Mouse (Mus musculus) c-Kit-negative CD71-positive TER-119-positive erythroid progenitor cells, embryonic 14.5 days (primary cell): ENCODE data around the gene Exo5.

Experiments used
- DNase-seq: peaks from one replicate; pipeline ENCODE4 v3.0.0-alpha.2; 2013; ENCODE audit warnings: low read depth, low spot score

The Exo5 gene

DNA sequence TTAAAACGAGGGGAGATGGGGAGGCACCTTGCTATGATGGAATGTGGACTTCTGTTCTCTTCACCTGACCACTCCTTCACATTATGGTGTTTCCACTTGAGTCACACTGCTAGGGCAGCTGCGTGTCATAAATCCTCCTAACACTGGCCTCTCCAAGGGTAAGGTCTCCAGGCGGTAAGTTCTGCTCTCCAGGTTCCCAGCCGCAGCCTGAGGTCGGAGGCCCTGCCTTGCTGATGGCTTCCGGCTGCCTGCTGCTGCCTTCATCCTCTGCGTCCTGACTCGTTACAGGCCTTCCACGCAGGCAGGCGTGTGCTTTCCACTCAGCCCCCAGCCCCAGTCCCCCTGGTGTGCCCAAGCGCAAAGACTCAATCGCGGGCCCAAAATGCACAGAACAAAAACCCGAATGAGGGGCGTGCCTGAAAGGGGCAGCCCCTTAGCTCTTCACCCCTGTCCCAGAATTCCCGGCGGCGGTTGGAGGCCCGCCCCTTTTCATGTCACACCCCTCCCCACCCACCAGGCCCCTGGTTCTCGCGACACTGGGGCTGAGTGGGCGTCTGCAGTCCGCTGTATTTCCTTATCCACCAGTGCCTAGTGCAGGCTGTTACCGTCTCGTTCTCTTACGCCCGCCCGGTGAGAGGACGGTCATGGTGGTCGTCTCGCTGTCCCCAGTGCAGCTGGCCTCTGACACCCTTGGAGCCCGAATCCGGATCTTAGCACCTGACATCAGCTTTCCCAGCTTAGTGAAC, at the start of gene Exo5:
Gene Exo5, minus strand, starts transcription at position 464 of the 746 bp plus-strand sequence.
- peak; percentile 61 for DNase-seq

DNA sequence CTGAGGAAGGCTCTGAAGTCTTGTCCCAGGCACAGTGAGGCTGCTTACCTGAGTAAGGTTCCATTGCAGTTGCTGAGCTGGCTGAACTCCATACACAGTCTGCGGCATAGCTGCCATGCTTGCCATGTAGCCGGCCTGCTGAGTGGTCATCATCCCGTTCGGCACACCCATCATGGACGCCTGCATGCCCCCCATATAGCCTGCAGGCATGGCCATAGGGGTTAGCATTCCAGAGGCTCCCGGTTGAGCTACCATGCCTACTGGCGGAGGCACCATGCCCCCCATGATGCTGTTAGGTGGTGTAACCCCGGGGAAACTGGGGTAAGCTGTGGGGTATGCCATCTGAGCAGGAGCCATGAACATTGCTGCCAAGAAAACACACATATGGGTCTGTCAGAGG, 47.0 kb upstream of the Exo5 start:
- no peak for DNase-seq

GRCm38 (mm10) chr4:120969382-120970146, 44.7 kb upstream of the Exo5 start:
- no peak for DNase-seq

- DNase-seq: no peak
Observed at GRCm38 (mm10) chr4:120968486-120968885, 43.7 kb upstream of the Exo5 start.

DNA sequence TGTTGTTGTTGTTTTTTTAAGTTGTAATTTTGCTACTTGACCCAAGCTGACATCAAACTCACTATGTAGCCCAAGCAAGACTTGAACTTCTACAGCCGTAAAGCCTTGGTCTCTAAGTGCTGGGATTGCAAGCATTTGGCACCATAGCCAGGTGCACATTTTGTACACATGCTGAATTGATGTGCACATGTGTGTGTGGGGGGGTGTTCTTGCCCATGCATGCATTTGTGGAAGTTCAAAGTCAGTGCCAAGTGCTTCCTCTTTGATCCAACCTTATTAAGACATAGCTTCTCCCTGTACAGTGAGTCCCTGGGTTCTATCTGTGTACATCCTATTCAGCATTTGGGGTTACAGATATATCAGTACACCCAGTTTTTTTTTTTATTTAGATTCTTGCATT, 30.8 kb upstream of the Exo5 start:
- no peak for DNase-seq

GRCm38 (mm10) chr4:120953667-120954066, 28.9 kb upstream of the Exo5 start:
- DNase-seq: no peak

GRCm38 (mm10) chr4:120953038-120953437, 28.2 kb upstream of the Exo5 start:
- DNase-seq: no peak

GRCm38 (mm10) chr4:120952163-120952562, 27.3 kb upstream of the Exo5 start:
- DNase-seq: peak; percentile 20

DNA sequence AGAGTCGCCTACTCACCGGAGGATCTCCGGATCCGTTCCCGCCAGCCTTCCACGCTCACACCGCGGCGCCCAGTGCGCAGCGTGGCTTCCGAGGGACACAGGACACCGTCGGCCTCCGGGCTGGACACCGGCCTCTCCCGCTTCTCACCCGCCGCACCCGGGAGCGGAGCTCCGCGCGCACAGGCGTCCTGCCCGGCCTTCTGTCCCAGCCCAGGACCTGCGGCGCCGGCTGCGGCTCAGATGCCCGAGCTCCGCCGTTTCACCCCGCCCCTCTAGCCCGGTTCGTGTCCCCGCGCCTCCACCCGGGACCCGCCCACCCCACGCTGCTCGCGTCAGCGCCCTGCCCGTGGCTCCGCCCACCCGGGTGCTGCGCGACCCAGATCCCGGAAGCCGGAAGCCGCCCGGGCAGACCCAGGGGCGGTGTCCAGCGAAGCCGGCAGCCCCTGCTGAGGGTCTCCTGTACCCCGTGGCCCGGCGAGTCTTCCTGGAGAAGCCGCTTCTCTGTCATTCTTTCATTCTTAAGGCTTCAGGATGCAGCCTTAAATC, 26.7 kb upstream of the Exo5 start, which contains the start of gene Zfp69:
Gene Zfp69, minus strand, starts transcription at position 272 of the 546 bp plus-strand sequence.
- DNase-seq: peak; percentile 84

GRCm38 (mm10) chr4:120950763-120951427, 26.1 kb upstream of the Exo5 start:
- peak; percentile 9 for DNase-seq

- no peak for DNase-seq
Observed at GRCm38 (mm10) chr4:120948938-120949337, 24.1 kb upstream of the Exo5 start.

DNA sequence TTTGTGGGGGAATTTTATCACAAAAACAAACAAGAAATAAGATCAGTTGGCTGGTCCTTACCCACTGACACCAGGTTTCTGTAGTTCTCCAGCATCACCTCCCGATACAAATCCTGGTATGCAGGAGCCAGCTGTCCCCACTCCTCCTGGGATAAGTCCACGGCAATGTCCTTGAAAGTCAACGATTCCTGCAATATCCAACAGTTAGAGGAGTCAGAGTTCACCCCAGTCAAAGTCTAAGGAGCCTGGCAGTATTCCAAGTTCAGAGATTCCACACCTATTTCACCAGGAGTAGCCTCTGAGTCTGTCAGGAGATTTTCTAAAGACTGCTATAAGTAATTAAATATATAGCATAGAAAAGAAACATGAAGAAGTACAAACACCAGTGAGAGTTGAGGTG, 10.2 kb upstream of the Exo5 start:
- no peak for DNase-seq

DNA sequence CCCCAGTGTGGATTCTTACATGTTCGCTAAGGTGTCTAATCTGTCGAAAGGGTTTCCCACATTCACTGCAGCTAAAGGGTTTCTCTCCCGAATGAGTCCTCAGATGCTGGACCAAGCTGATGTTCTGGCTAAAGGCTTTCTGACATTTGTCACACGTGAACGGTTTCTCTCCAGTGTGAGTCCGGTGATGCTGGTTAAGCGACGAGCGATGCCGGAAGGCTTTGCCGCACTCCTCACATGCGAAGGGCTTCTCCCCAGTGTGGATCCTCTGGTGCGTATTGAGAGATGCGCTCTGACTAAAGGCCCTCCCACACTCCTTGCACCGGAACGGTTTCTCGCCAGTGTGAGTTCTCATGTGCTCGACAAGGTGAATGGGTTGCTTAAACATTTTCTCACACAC, 5.9 kb upstream of the Exo5 start:
- DNase-seq: no peak

DNA sequence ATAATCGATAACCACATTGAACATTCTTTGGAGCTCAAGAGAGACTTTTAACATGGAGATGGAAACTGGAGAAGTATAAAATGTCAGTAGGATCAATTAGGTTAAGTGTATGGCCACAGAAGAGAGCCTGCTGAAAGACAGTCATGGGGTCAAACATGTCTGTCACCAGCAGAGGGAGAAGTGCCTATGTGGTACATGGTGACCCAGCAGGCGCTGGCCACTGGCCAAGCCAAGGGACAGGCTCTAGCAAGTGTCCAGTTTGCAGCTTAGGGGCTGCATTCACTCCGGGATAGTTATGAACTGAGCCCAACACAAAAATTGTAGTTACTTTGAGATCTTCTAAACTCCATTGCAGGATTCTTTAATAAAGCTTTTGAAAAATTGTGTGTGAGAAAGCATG, 3.9 kb upstream of the Exo5 start:
- DNase-seq: no peak

DNA sequence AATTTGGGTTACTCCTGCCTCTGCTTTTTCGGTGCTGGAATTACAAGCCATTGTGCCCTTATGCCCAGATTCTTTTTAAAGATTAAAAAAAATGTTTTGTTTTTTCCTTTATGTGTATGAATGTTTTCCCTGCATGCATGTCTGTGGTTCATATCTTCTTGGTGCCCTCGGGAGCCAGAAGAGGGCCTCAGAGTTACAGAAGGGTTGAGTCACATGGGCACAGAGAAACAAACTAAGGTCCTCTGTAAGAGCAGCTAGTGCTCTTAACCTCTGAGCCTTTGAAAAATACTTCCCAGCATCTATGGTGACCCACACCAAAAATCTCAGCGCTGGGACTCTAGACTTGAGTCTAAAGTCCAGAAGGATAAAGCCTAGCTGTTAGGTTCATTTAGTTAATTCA, 569 bp upstream of the Exo5 start:
- DNase-seq: peak; percentile 3

DNA sequence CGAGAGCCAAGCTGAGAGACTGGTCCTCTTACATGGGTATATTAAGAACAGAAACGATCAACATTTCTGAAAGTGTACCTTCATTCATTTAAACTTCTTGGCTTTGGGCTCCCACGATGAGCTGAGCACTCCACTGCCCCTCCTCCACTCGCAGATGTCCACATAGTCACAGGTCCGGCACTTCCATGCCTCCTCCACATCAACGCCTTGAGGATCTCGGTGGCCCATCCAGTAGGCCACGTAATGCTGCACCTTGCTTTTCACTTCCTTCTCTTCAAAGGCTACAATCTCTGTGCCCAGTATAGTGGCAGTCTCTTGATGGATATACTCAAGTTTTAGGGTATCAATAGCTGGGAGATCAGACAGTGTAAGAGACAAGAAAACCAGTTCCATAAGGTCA, 3.4 kb downstream of the Exo5 start:
- DNase-seq: no peak

DNA sequence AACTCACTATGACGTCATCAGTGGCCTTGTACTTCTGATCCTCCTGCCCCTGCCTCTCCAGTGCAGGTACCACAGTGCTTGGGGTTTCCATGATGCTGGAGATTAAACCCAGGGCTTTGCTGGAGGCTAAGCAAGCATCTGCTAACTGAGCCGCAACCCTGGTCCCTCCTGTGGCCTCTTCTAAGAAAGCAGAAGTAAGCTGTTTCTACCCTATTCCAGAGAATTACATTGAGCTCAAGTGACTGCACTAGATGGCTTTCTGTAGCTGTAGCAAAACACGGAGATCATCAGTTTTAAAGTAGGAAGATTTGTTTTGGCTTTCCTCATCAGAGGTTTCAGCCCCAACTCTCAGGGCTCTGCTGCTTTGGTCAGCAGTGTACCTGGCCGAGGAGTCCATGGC, 10.3 kb downstream of the Exo5 start:
- no peak for DNase-seq

- DNase-seq: no peak
Observed at GRCm38 (mm10) chr4:120913861-120914260, 11.0 kb downstream of the Exo5 start.

- no peak for DNase-seq
Observed at GRCm38 (mm10) chr4:120913443-120913842, 11.4 kb downstream of the Exo5 start.

DNA sequence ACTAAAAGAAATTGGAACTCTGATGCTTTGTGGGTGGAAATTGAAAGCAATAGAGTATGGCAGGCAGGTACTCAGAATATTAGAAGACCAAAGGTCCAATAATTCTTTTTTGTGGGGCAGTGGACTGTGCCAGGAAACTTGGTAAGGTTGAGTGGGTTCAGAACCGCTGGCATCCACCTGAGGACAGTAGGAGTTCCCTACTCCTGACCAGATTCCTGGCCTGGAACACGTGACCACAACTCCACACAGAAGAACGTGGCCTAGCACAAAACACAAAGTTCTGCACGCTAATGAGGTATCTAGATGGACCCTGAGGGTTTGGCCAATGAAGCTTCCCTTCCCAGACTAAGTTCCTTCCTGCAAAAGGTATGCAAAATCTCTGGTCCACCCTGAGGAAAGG, 12.0 kb downstream of the Exo5 start:
- DNase-seq: no peak

DNA sequence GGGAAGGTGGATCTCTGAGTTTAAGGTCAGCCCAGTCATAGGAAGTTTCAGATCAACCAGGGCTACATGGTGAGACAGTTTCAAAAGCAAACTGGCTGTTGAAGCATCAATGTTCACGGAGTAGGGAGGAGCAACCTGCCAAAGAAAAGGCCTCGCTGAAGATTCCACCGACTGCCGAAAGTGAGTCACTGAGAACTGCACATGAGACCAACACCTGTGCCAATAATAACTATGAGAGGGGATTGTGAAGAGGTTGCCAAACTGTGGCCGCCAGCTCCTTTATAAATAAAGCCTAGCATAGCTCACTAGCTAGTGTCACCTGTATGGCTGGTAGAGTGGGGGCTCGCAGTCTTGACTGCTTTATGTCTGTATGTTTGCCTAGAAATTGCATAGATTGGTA, 13.7 kb downstream of the Exo5 start:
- DNase-seq: no peak

DNA sequence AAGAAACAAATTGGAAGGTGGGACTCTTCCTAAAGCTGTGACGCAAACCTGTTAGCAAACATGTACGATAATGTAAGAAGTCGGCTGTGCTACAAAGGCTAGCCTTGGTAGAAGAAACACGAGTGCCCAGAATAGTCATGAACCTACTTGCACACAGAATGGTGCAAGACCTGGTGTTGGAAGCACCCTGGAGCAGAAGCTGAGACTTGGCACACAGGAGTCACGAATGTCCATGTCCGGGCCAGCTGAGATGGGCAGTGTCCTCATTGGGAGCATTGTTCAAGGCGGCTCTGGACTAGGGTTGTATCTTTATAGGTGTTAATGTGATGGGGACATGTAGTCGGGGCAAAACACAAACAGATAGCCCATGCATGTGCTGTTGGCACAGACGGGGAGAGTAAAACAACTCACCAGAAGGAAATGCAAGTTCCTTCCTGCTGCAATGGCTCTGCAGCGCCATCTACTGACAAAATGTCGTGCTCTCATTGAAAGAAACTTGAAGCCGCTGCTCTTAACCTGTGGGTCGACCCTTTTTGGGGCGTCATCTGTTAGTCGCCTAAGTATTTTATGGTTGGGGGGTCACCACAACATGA, 15.2 kb downstream of the Exo5 start:
- DNase-seq: peak; percentile 50
